Mouse (Mus musculus) effector memory CD4-positive, alpha-beta T cell, adult 7 months (primary cell): ENCODE data around the gene Mmgt1. TPM values are rescaled to one million over a fixed set of nuclear protein-coding genes. Genes with fewer than 3 reads are reported as not detected.

Experiments
- polyA plus RNA-seq: library from polyadenylated mRNA; unstranded; fragments of 100-300 nt; shearing (Covaris generic); gene quantifications from one replicate; pipeline ENCODE4 v1.2.1, GENCODE M21; 2017

Mmgt1 gene
- 7.2 TPM for polyA plus RNA-seq

DNA sequence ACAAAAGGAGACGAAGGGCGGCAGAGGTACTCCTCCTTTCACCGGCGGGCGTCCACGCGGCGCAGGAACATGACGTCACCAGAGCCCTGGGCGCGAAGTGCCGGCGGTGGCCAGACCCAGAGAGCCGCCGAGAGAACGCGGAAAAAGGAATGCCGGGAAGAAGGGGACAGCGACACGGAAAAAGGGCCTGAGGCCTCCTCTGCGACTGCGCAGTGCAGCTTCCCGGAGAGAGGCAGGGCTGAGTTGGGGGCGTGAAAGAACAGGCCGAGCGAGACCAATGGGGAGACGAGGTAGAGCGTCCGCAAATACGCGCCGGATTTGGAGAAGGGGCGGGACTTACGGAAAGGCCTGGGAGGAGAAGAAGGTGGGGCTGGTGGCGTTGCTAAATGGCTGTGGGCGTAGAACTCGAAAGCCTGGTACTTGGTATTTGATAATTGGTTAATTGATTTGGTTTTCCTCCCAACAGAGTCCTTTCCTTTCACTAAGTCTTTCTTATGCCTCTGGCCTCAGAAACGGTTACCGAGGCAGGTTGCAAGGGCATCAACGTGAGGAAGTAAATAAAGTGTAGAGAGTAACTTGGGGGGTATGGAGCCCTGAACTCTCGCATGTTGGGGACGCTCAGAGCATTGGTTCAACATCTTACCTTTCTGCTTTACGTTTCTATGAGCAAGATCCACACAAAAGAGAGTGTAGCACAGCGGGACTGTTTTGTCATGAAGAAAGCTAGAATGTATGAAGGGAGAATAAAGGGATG is at the start of gene Mmgt1:
Gene Mmgt1 (minus strand): TSS at position 183 of the 754 bp plus-strand sequence.

DNA sequence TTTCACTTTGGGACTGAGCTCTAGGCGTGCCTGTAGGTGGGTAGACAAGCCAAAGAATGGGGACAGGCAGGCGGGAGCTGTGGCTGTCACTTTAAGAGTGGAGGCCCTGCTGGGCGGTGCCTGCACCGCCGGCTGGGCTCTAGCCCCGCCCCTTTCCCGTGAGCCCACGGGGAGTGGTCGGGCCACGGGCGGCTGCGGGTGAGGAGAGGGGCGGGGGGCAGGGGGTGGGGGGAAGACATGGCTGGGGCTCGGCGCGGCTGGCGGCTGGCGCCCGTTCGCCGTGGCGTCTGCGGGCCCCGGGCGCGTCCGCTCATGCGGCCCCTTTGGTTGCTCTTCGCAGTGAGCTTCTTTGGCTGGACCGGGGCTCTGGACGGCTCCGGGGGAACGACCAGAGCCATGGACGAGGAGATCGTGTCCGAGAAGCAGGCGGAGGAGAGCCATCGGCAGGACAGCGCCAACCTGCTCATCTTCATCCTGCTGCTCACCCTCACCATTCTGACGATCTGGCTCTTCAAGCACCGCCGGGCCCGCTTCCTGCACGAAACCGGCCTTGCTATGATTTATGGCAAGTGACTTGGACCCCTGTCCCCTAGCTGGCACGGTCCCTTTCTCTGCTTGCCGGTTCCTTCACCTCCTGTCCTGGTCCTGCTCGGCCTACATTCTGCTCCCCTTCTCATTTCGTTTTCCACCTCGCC is 11.9 kb upstream of the Mmgt1 start, which contains the start of gene Slc9a6:
Gene Slc9a6 (plus strand): TSS at position 135 of the 695 bp plus-strand sequence.

DNA sequence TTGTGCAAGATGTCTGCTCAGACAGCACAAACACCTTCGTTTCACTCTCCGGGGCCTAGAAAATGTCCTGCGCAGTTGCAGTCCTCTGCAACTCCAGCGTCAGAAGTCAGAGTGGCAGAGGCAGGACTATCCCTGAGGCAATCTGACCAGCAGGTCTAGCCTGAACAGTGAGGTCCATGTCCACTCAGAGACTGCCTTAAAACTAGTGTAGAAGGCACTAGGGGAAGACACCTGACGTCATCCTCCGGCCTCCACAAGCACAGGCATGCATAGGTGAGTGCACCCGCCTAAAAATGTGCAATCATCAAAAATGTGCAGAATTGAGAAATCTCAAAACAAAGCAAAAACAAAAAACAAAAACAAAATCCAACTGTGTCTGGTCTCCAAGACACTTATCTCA is 48.4 kb downstream of the Mmgt1 start, which contains the start of gene Gm648:
Gene Gm648 (minus strand): TSS at position 101 of the 400 bp plus-strand sequence.

Other genes with a start within 250 kb of the Mmgt1 start
- 0.32 TPM for gene Smim10l2a, start 223.5 kb downstream of the Mmgt1 start, polyA plus RNA-seq
- gene Gm2174, start 150.1 kb downstream of the Mmgt1 start, polyA plus RNA-seq: not detected
- gene Ints6l, start 143.2 kb downstream of the Mmgt1 start, polyA plus RNA-seq: 31.6 TPM
- not detected for gene Gm10477, start 73.3 kb downstream of the Mmgt1 start, polyA plus RNA-seq
- not detected for gene Gm648, start 48.5 kb downstream of the Mmgt1 start, polyA plus RNA-seq
- 9.9 TPM for gene Slc9a6, start 11.7 kb upstream of the Mmgt1 start, polyA plus RNA-seq
- 0.43 TPM for gene Fhl1, start 133.7 kb upstream of the Mmgt1 start, polyA plus RNA-seq
- gene Map7d3, start 224.3 kb upstream of the Mmgt1 start, polyA plus RNA-seq: not detected